Mouse (Mus musculus): ENCODE measurements around the gene Gdi1. TPM values are rescaled to one million over a fixed set of nuclear protein-coding genes. Genes with fewer than 3 reads are reported as not detected.
"Not testable (repeated sequence)": the region's sequence is repeated elsewhere in the genome, so short reads cannot be mapped to it uniquely, and the experiment has no call there.

Gdi1 gene
- polyA plus RNA-seq, 1 experiment from 2014 or later, result 131 TPM

- not testable (repeated sequence) for H3K27me3 ChIP-seq (ENCODE audit: control insufficient read depth, insufficient read depth, low read length); H3K36me3 ChIP-seq (ENCODE audit: control insufficient read depth, insufficient read depth, low read length); H3K9ac ChIP-seq (ENCODE audit: low read depth, low read length); H3K27ac ChIP-seq (ENCODE audit: low read depth, low read length); H3K4me2 ChIP-seq; H3K9me3 ChIP-seq (replicated peaks; ENCODE audit: control insufficient read depth, low read length); ATAC-seq (replicated peaks; ENCODE audit: insufficient number of reproducible peaks, low FRiP score, low TSS enrichment); H3K4me1 ChIP-seq (ENCODE audit: control insufficient read depth, insufficient read depth, low read length); H3K4me3 ChIP-seq (ENCODE audit: low read depth, low read length)
- 65% methylated on average over 3 of the region's 3 CpGs for WGBS (ENCODE audit: insufficient replicate concordance)
These were observed 52.3 kb downstream of the Gdi1 start for GRCm38 (mm10) chrX:74357069-74357468.

DNA sequence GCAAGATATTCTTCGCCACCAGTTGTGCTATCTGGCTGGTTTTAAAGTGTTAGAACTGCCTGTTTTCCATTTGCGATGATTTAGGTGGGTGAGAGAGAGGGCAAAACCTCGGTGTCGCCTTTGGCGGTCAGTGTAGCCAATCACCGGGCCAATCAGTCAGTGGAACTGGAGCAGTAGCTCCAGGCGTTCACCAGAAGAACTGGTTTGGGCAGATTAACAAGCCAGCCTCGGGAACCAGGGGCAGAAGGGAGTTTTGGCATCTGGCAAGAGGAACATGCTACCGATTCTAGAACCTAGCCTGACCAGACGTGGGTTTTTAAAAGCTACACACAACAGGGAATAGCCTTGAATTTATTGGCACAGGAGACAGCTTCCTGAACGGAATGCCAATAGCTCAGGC is 54.4 kb downstream of the Gdi1 start:
- Histone ChIP-seq H3K9ac (ENCODE audit: low read depth, low read length) (no peak overlapping the region), H3K27me3 (ENCODE audit: control insufficient read depth, insufficient read depth, low read length) (no peaks in the 10 kb centered on the region), H3K4me2 (no peak overlapping the region), H3K9me3 (replicated peaks; ENCODE audit: control insufficient read depth, low read length) (no peaks in the 10 kb centered on the region), H3K4me3 (ENCODE audit: low read depth, low read length) (no peak overlapping the region), H3K27ac (ENCODE audit: low read depth, low read length) (no peak overlapping the region), H3K4me1 (ENCODE audit: control insufficient read depth, insufficient read depth, low read length) (no peaks in the 10 kb centered on the region), H3K36me3 (ENCODE audit: control insufficient read depth, insufficient read depth, low read length) (no peaks in the 10 kb centered on the region)
- 41% methylated on average over 11 of the region's 11 CpGs for WGBS (ENCODE audit: insufficient replicate concordance)
- no peak for ATAC-seq (replicated peaks; ENCODE audit: insufficient number of reproducible peaks, low FRiP score, low TSS enrichment)

Small RNAs within 50 kb of the gene (microRNA-seq; reads per million reads assigned to microRNA genes)
- gene Mir7091 (ENCODE audit: borderline number of aligned reads), result 0.81 reads per million, percentile 9 among the genes with 10 or more reads in this experiment
- gene Mir7092 (ENCODE audit: borderline number of aligned reads), result 0.34 reads per million

Other genes starting within 250 kb of the Gdi1 start
- gene Opn1mw, start 177.5 kb upstream of the Gdi1 start, polyA plus RNA-seq (2014; fragmentation: Nextera tagmentation; extraction: Ambion mirVana), result not detected in 2 replicates
- gene Mecp2, start 169.6 kb upstream of the Gdi1 start, polyA plus RNA-seq (2014; fragmentation: Nextera tagmentation; extraction: Ambion mirVana), result 9.8 and 11.9 TPM in 2 replicates
- gene Tex28, start 137.2 kb upstream of the Gdi1 start, polyA plus RNA-seq (2014; fragmentation: Nextera tagmentation; extraction: Ambion mirVana), result not detected in 2 replicates
- not detected in 2 replicates for gene Tktl1, start 127.7 kb upstream of the Gdi1 start, polyA plus RNA-seq (2014; fragmentation: Nextera tagmentation; extraction: Ambion mirVana)
- 170 and 219 TPM in 2 replicates for gene Flna, start 55.2 kb upstream of the Gdi1 start, polyA plus RNA-seq (2014; fragmentation: Nextera tagmentation; extraction: Ambion mirVana)
- gene Emd, start 50.3 kb upstream of the Gdi1 start, polyA plus RNA-seq (2014; fragmentation: Nextera tagmentation; extraction: Ambion mirVana), result 16.7 and 22.3 TPM in 2 replicates
- gene Rpl10, start 34.2 kb upstream of the Gdi1 start, polyA plus RNA-seq (2014; fragmentation: Nextera tagmentation; extraction: Ambion mirVana), result 532 and 534 TPM in 2 replicates
- gene Taz, start 23.1 kb upstream of the Gdi1 start, polyA plus RNA-seq (2014; fragmentation: Nextera tagmentation; extraction: Ambion mirVana), result 49.1 and 58.2 TPM in 2 replicates
- 10.5 and 11.5 TPM in 2 replicates for gene Dnase1l1, start 22.7 kb upstream of the Gdi1 start, polyA plus RNA-seq (2014; fragmentation: Nextera tagmentation; extraction: Ambion mirVana)
- gene Atp6ap1, start 7.9 kb upstream of the Gdi1 start, polyA plus RNA-seq (2014; fragmentation: Nextera tagmentation; extraction: Ambion mirVana), result 90.6 and 131 TPM in 2 replicates
- gene Fam50a, start 8.0 kb downstream of the Gdi1 start, polyA plus RNA-seq (2014; fragmentation: Nextera tagmentation; extraction: Ambion mirVana), result 52.9 and 54.2 TPM in 2 replicates
- gene Plxna3, start 24.1 kb downstream of the Gdi1 start, polyA plus RNA-seq (2014; fragmentation: Nextera tagmentation; extraction: Ambion mirVana), result 5.3 and 6.9 TPM in 2 replicates
- 103 and 105 TPM in 2 replicates for gene Lage3, start 48.6 kb downstream of the Gdi1 start, polyA plus RNA-seq (2014; fragmentation: Nextera tagmentation; extraction: Ambion mirVana)
- gene Ubl4a, start 68.2 kb downstream of the Gdi1 start, polyA plus RNA-seq (2014; fragmentation: Nextera tagmentation; extraction: Ambion mirVana), result 66.5 and 71.0 TPM in 2 replicates
- gene Slc10a3, start 68.4 kb downstream of the Gdi1 start, polyA plus RNA-seq (2014; fragmentation: Nextera tagmentation; extraction: Ambion mirVana), result 10.5 and 14.5 TPM in 2 replicates
- gene Fam3a, start 88.3 kb downstream of the Gdi1 start, polyA plus RNA-seq (2014; fragmentation: Nextera tagmentation; extraction: Ambion mirVana), result 21.8 and 23.8 TPM in 2 replicates
- gene Ikbkg, start 88.3 kb downstream of the Gdi1 start, polyA plus RNA-seq (2014; fragmentation: Nextera tagmentation; extraction: Ambion mirVana), result 19.4 and 23.2 TPM in 2 replicates
- 25.7 and 26.6 TPM in 2 replicates for gene G6pdx, start 124.2 kb downstream of the Gdi1 start, polyA plus RNA-seq (2014; fragmentation: Nextera tagmentation; extraction: Ambion mirVana)
- not detected in 2 replicates for gene Gm6880, start 176.4 kb downstream of the Gdi1 start, polyA plus RNA-seq (2014; fragmentation: Nextera tagmentation; extraction: Ambion mirVana)